Mouse (Mus musculus) gastrocnemius, postnatal 14 days (tissue): Measurements from ENCODE around the gene Scn5a. TPM values are rescaled to one million over a fixed set of nuclear protein-coding genes. Genes with fewer than 3 reads are reported as not detected.

Experiments used
- DNase-seq: peaks from one replicate; pipeline ENCODE4 v3.0.0; 2021; ENCODE audit warnings: mixed read lengths
- intact Hi-C: fragments of 180-260 bp; cut with DNase I; formaldehyde crosslinking; loops from one replicate; pipeline ENCODE4 v1.15.1; 2025; ENCODE audit warnings: low total_unique reads
- total RNA-seq, 2 experiments: library from RNA; stranded (reverse); gene quantifications; 2 replicates each; pipeline ENCODE4 v1.2.3; 2021

Gene Scn5a
- total RNA-seq, 2 experiments from 2014 or later: 0.22 to 0.53 TPM

DNA sequence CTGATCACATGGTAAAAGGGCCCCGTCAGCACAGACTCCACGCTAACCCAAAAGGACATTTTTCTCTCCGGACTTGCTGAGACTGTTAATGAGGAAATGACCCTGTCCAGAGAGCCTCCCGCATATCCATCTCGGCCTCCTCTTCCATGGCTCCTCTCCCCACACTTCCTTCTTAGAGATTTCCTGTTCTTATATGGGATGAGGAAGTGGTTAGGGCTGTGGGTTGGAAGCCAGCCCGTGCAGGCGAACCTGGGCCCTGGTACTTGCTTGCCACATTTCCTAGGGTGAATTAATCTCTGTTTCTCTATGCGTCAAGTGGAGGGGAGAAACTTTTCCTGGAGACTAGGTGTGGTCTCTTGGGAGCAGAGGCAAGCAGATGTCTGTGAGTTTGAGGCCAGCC, 10.1 kb downstream of the Scn5a start:
- intact Hi-C loops: no loop called here
- no peak for DNase-seq

DNA sequence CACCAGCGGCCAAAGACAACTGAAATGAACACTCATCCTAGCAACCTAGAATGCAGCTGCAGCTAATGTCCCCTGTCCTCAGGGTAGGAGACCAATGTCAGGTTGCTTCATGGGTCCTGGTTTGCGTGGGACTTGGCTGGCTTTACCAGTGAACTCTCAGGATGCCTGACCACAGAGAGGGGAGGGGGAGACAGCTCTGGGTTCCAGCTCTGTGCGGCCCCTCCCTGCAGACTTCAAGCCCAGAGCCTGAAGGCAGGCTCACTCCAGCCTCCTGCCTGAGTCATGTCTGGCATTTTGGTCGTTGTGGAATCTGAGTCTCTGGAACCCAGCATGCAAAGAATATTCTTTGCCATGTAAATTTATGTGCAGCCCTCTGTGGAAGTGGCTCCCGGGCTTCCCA, 11.0 kb downstream of the Scn5a start:
- intact Hi-C loops: no loop called here
- DNase-seq: no peak

DNA sequence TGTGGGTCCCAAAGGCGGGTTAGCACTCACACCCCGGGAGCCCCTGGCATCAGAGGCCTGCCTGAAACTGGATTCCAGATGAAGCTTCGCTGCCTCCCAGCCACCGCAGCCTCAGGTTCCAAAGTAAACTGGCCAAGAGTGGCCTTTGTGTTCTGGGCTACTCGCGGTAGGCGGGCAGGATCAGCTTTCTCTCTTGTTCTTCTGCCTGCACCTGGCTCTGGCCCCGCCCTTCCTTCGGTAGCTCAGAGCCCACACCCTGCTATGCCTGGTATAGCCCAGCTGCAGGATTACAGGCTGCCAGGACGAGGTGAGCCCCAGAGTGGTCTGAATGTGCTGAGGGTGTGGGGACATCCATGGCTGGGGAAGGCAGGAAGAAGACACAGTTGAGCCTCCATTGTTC, 12.6 kb downstream of the Scn5a start:
- DNase-seq: no peak
- intact Hi-C loops: no loop called here

DNA sequence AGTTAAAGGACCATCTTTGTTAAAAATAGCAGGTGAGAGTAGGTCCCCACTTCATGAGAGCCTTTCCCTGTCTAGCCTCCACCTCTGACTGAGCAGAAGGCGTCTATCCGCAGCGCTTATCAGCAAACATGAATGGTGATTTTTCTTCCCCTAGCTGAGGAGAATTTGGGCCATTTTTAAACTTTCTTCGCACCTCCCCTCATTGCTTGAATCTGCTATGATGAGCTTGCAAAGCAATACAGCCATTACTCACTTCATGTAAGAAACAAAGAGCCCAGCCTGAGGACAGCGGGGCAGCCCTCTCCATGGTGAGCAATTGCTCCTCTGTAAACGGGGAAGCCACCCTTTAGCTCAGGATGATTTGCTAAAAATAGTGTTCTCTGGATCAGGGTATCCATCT, 14.0 kb downstream of the Scn5a start:
- intact Hi-C loops: loop anchor here (5.0 kb wide), 1 partner anchor 98 kb away; no protein-coding TSS in a partner anchor
- no peak for DNase-seq

DNA sequence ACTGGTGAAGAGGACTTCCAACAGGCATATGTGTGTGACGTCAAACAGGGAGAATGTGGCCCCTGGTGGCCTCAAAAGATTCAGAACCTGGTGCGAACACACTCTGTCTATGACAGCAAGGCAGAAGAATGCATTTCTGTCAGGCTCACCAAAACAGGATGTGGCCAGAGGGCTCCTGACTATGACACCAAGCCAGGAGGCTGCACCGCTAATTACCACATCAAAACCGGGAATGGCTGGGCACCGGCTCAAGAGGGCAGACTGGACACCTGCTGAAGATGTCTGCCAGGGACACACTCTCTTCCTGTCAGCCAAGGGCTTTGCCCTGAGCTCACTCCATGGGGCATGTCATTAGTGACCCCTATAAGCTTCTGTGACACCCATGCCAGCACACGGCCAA, 15.2 kb downstream of the Scn5a start:
- intact Hi-C loops: loop anchor here (5.0 kb wide), 1 partner anchor 96 kb away; no protein-coding TSS in a partner anchor

DNA sequence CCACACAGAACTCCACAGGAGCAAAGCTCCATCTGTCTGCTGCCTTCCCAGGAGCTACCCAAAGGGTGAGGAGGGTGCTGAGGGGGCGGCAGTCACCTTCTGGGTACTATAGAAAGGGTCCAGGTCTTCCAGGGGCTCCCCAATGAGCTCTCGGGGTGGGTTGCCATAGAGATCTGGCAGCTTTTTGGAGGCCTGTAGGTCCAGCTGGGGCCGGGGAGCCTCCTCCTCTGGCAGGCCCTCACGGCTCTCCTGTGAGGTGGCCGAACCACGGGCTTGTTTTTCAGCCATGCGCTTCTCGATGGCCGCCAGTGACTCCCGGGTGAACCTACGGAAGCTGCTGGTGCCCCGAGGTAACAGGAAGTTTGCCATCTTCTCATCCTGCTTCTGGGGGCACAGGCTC, 16.6 kb downstream of the Scn5a start:
- intact Hi-C loops: loop anchor here (5.0 kb wide), 1 partner anchor 95 kb away; no protein-coding TSS in a partner anchor
- no peak for DNase-seq

More for the DNA sequence above, 15.2 kb downstream of the Scn5a start:
- DNase-seq: peak; percentile 62

DNA sequence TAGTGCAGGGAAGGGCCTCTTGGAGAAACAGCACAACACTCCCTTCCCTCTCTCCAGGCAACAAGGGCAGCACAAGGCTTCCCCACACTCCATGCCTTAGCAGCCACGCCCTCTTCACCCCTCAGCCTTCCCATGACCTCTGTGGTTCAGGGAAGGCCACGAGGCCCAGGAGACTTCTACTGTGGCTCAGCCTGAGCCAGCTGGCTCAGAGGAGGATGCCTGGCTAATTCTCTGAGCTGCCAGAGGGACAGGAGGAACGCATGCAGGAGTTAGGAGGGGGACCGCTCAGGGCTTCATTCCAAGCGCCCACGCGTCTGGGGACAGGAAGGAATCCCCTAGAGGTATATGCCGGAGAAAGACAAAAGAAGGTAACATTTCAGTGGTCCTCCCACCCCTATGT, 17.1 kb downstream of the Scn5a start:
- intact Hi-C loops: loop anchor here (5.0 kb wide), 1 partner anchor 94 kb away; no protein-coding TSS in a partner anchor
- DNase-seq: peak; percentile 33

DNA sequence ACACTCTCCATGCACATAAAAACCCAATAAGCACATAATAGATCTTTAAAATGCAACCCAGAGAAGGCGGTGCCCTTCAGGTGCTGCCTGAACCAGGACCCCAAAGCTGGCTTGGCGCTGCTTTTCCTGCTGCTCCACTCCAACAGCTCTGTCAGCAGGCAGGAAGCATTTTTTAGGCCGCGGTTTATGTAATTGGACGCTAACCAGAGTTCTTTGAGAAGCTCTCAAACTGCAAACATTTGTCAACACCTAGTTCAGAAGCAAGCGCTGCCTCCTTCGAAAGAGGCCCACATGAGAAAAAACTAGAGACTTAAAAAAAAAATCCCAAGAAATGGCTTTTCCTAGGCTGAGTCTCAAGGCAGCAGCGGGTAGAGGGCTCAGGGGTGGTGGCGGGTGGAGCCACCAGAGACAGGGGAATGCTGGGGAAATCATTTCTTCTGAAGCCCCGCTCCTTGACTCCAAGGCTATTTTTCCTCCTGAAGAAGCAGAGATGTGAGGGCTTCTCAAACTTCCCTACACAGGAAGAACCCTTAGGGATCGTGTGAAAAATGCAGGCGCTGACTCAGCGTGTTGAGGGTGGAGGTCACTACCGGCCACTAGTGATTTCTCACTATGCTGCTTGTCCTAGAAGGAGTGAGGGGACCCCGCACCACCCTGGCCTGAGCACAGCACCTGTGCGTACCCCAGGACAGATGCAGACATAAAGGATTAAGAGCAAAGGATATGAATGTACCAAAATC, 19.1 kb downstream of the Scn5a start:
- intact Hi-C loops: loop anchor here (5.0 kb wide), 1 partner anchor 92 kb away; no protein-coding TSS in a partner anchor
- DNase-seq: no peak

DNA sequence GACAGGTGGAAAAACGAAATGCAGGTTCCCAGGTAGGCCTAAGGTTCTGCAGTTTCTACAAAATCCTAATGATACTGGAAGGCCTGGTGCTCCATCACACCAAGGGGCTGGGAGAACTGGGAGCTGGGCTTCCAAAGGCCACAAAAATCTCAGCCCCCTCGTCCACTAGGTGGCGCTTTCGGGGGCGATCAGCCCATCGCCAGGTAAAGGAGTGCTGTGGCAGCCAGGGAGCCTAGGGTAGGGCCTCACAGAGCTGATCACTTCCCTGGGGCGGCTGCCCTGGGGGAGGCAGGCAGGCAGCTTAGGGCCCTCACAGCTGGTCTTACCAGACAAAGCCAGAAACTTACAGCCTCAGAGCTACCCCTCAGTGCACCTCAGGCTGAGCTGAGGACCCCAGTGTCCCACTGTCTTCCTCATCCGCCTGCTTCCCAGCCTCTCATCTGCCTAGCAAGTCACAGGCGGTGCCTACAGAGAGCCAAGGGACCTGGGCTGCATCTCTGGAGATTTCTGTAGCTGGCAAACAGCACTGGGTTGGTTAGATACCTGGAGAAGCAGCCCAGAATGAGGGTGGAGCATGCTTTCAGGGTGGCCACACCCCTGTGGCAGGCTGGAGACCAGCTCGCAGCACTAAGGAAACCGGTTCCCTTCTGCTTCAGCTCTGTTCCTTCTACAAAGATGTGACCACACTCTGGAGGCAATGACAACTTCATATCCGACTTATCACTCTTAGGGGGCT, 20.5 kb downstream of the Scn5a start:
- peak; percentile 36 for DNase-seq
- intact Hi-C loops: no loop called here

DNA sequence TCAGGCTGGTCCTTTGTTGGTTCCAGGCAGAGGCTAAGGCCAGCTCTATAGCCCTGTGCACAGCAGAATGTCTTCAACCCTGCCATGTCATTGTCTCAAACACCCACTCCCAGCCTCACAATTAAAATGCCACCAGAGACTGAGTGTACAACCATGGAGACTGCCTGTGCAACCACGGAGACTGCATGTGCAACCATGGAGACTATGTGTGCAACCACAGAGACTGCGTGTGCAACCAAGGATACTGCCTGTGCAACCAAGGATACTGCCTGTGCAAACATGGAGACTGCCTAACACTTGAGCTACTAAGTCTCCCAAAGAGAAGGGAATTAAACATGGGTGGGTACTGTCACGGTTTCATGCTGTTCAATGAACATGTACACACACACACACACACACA, 22.8 kb downstream of the Scn5a start:
- intact Hi-C loops: no loop called here
- no peak for DNase-seq

DNA sequence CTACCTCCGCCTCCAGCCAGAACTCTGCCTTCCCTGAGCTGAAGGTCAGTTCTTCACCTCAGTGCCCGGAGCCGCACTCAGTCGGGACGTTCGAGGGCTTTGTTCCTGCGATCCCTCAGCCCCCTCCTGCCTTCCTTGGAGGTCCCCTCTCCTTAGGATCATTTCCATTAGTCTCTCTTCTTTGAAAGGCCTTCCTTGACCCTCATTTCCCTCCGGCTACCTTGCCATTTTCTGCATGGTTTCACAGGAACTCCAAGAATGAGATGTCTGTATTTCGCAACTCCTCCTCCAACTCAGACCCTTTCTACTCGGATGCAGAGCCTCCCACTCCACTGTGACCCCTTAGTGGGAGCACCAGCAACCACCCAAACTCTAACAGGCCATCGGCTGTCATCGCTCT, 31.3 kb downstream of the Scn5a start:
- intact Hi-C loops: no loop called here

DNA sequence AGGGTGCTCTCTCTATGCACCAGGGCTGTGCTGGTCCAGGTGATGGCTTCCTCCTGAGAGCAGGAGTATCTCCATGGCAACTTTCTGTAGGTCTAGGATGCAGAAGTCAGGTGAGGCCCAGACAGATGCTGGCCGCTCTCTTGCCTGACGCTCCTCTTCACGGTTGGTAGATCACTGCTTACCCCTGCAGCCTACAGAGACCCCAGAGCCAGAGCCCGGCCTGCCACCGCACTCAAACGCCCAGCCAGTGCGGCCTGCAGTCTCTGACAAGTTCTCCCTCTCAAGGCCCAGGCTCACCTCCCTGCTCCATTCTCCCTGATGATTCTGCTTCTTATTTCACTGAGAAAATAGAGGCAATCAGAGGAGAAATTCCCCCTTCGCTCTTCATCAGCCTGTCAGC, 31.7 kb downstream of the Scn5a start:
- intact Hi-C loops: no loop called here
- no peak for DNase-seq

More for the DNA sequence above, 31.3 kb downstream of the Scn5a start:
- DNase-seq: no peak

DNA sequence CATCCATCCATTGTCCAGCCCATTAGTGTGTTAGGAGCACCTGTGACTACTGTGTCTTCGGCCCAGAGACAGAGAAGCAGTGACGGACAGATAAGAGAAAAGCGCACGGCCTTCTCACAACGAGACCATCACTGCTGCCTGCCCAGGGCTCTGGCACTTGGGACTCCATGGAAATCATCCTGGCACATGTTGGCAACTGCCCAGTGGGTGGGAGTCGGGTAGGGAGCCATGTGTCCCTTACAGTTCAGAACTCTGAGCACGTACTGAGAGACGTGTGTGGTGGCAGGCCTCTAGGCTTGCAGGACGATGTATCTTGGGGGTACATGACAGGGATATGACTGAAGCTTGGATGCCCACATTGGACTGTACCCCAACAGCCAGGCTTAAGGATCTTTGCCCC, 38.1 kb downstream of the Scn5a start:
- intact Hi-C loops: no loop called here

DNA sequence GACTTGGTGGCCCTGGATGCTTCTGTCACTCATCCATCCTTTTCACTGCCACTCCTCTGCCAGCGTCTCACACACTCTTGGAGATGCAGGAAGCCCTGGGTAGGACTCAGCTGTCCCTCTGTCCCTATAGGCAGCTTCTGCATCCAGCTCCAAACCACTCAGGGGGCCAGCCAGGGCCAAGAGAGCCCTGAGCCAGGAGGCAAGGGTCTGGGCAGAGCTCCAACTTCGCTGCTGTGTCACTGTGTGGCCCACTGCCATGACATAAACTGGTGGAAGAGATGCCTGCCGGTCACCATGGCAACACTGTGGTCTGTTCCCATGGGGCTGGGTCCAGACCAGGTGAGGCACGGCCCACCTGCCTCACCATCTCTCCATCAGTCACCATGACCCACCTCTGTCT, 41.0 kb downstream of the Scn5a start:
- intact Hi-C loops: no loop called here
- no peak for DNase-seq

More for the DNA sequence above, 38.1 kb downstream of the Scn5a start:
- no peak for DNase-seq

DNA sequence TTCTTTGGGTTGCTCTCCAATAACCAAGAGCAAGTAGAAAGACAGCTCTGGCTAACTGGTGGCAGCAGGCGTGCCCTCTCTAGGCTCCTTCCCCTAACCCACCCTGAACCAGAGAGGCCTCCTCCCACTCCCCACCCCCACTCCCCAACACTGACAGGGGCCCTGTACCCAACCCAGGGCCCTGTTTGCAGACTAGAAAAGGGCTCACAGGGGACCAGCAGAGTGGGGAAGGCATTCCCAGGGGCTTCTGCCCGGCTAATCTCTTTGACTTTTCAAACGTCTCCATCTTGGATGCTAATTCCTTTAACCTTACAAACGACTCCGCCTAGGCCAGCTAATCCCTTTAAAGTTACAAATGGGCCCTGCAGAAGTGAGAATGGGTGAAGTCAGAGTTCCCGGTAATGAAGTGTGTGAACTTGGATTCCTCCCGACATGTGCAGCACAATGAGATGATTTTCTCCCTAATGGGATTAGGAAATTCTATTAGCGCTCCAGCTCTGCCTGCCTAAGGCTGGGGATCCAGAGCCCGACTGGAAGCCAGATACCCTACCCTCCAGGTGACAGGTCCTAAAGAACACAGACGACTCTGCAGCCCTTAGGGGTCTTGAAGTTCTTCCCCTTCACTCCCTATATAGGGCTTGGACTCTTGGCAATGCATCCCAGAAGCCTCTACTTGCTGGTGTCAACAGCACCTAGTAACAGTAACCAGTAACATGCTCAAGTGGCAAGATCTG, 47.0 kb downstream of the Scn5a start:
- no peak for DNase-seq

DNA sequence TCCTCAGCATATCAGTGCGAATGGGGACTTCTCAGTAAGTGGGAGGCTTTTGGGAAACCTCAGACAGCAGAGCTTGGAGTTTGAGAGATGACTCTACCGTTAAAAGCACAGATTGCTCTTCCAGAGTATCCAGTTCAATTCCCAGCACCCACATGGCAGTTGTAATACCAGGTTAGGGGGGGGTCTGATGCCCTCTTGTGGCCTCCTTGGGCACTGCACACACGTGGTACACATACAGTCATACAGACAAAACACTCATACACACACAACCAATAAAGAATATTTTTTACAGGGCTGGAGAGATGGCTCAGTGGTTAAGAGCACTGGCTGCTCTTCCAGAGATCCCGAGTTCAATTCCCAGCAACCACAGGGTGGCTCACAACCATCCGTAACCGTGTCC, 54.3 kb downstream of the Scn5a start:
- no peak for DNase-seq

More for the DNA sequence above, 47.0 kb downstream of the Scn5a start:
- intact Hi-C loops: no loop called here

DNA sequence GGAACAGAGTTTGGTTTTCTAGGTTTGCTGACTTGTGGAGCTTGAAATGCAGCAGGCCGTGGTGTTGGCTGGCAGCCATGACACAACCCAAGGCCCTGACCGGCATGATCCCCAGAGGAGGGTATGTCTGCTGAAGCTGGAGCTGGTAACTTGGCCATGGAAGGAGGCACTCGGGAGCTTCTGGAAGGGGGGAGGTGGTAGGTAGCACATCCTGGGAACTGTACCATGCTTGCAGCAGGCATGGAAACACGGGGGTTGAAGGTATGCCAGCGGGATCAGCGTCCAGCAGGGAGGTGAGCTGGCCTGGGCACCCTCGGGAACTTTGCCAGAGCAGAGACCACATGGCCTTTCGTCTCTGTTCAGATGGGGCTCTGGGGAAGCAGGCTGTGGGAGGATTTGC, 55.5 kb downstream of the Scn5a start:
- intact Hi-C loops: no loop called here
- DNase-seq: no peak

More for the DNA sequence above, 54.3 kb downstream of the Scn5a start:
- intact Hi-C loops: no loop called here

DNA sequence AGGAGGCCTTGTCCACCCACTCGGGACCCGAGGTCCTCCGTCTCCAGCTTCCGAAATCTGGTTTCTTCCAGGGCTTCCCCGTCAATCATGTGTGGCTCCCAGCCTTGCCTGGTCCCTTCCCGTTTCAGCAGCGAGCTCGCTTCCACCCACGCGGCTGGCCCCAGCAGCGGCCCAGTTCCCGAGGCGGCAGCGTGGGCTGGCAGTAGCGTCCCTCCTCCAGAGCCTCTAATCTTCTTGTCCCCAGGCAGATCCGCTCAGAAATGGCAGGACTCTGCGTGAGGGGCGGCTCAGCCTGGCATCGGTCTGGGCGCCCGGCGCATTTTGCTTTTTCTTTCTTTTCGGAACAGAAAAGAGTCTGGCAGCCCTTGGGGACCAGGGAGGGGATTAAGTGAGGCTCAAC, 59.7 kb downstream of the Scn5a start:
- intact Hi-C loops: no loop called here
- DNase-seq: no peak

DNA sequence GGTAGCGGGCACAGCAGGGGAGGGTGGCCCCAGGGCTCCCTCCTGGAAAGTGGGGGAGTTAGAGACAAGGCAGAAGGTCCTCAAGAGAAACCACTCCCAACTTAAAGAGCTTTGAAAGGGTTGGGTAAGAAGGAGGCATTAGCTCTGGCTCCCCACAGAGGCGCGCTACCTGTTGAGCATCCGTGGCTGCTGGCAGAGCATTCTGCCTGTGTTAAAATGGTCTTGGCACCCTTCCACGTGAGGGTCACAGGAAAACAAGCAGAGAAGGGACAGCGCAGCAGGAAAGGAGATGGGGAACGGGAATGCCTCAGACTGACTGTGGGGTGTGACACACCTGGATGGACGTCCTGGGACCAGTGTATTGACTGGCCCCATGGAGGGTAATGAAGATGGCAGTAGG, 60.6 kb downstream of the Scn5a start:
- intact Hi-C loops: no loop called here

DNA sequence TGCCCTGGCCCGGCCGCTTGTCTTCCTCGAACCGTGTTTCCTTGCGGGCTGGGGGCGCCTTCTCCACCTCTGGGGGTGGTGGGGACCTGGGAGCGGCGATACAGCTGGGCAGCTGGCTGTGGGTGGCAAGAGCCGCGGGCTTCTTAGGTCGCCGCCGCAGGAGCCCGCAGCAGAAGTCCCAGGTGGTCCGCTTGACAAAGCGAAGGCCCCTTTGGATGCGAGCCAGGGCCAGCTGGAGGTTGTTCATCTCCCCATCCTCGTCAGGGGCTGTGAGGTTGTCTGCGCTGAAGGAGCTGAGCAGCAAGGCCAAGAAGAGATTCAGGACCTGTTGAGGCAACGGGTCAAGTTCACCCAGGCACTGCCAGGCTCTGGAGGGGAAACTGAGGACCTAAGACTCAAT, 61.3 kb downstream of the Scn5a start:
- intact Hi-C loops: no loop called here
- DNase-seq: no peak

More for the DNA sequence above, 60.6 kb downstream of the Scn5a start:
- no peak for DNase-seq
